Mouse (Mus musculus) G1E (cell line): Measurements from ENCODE around the gene Cdh5. TPM values are rescaled to one million over a fixed set of nuclear protein-coding genes. Genes with fewer than 3 reads are reported as not detected.

Experiments
- ATAC-seq: 2 replicates; pipeline ENCODE4 v1.8.0; 2016; ENCODE audit warnings: mild to moderate bottlenecking; ENCODE audit not compliant: insufficient number of reproducible peaks, poor library complexity, low FRiP score, severe bottlenecking; ENCODE audit errors: extremely low read depth
- DNase-seq: peaks from one replicate; pipeline ENCODE4 v3.0.0; 2012; ENCODE audit warnings: low spot score
- H3K27me3 ChIP-seq: 2 replicates; pipeline ENCODE4 v1.6.1; 2012; ENCODE audit warnings: mild to moderate bottlenecking, low read length, inconsistent platforms; ENCODE audit not compliant: insufficient read depth
- H3K36me3 ChIP-seq: replicated peaks from 2 replicates; pipeline ENCODE3; 2012; ENCODE audit warnings: mild to moderate bottlenecking, inconsistent platforms
- H3K4me1 ChIP-seq: 2 replicates; pipeline ENCODE4 v1.6.1; 2012; ENCODE audit warnings: low read depth, low read length, inconsistent platforms, mixed read lengths; ENCODE audit not compliant: insufficient read depth
- H3K4me3 ChIP-seq: 2 replicates; pipeline ENCODE4 v1.5.1; 2012; ENCODE audit warnings: low read depth, mild to moderate bottlenecking, inconsistent platforms, low read length, moderate library complexity, mixed read lengths
- H3K9me3 ChIP-seq: replicated peaks from 2 replicates; pipeline ENCODE4 v1.6.1; 2012; ENCODE audit warnings: inconsistent platforms
- CTCF ChIP-seq: IDR thresholded peaks from 2 replicates; pipeline ENCODE4 v1.5.1; 2012; ENCODE audit warnings: low read depth, low read length, inconsistent platforms, mixed read lengths
- GATA1 ChIP-seq: IDR thresholded peaks from 2 replicates; pipeline ENCODE4 v1.6.1; 2012; ENCODE audit warnings: borderline replicate concordance, low read length, inconsistent platforms, mixed read lengths
- GATA2 ChIP-seq: IDR thresholded peaks from 2 replicates; pipeline ENCODE4 v1.6.1; 2012; ENCODE audit warnings: low read depth, low read length, inconsistent platforms, borderline replicate concordance
- POLR2AphosphoS5 ChIP-seq: IDR thresholded peaks from 2 replicates; pipeline ENCODE4 v1.6.1; 2012; ENCODE audit warnings: low read depth, low read length, inconsistent platforms; ENCODE audit not compliant: insufficient replicate concordance
- TAL1 ChIP-seq: conservative IDR thresholded peaks from 2 replicates; pipeline ENCODE4 v1.6.1; 2012; ENCODE audit warnings: low read depth, low read length, inconsistent platforms, mixed read lengths
- polyA plus RNA-seq: library from polyadenylated mRNA; stranded (reverse); fragments of >175 nt; gene quantifications from 2 replicates; pipeline ENCODE4 v1.2.3, GENCODE M21; 2012
- total RNA-seq, 2 experiments: library from RNA; stranded (forward) in 1 of 2; stranded (reverse) in 1 of 2; fragments of 200-1000 nt in 1 of 2; fragments of >200 nt in 1 of 2; fragmentation: Nextera tagmentation in 1 of 2; gene quantifications; 2 replicates each; pipeline ENCODE4 v1.2.3; 2014 to 2017

Gene Cdh5
- total and polyA plus RNA-seq, 3 experiments, result 0.05 TPM; not detected in 2

DNA sequence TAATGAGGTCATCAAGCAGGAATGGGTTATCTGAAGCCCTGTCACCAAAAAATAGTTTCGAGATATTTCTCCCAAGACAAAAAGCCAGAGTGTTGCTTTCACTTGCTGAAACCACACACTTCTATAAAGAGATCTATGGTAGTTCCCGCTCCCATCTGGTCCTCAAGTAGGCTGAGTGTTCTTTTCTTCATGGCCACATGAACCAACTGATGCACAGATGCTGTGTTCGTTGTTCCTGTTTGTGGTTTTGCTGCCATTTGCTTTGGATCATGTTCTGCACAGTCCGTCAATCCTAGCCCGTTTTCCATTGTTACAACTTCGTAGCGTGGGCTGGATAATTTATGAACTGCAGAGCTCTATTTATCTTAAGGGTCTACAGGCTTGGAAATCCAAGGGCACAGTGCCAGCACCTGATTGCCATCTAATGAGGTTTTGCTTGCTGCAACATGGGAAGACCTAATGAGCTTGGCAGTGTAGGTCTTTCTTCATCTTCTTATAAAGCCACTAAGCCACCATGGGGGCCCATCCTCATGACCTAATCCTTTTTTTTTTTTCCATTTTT lies 30.1 kb downstream of the Cdh5 start:
- Histone ChIP-seq H3K36me3 (no peaks in the 10 kb centered on the region), H3K27me3 (no peaks in the 10 kb centered on the region), H3K4me3 (no peak overlapping the region), H3K4me1 (no peaks in the 10 kb centered on the region), H3K9me3 (peaks cover 33% of the 10 kb centered on the region)
- ATAC-seq (no peak), DNase-seq (no peak)
- TF ChIP-seq GATA2 (no peak), POLR2AphosphoS5 (no peak), GATA1 (no peak), TAL1 (no peak)

DNA sequence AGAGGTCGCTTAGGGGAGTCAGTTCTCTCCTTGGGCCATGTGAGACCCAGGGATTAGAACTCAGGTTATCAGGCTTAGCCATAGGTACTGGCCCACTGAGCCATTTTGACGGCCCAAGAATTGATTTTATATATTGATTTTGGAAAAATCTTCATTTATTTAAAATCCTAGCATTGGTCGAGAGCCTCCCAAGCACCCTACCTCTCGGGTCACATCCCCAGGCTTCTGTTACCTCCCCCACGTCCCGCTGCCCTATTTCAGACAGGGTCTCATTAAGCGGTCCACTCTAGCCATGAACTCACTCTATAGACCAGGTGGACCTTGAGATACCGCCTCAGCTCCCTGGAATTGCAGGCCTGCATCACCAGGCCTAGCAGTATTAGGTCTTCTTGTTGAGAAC lies 33.1 kb downstream of the Cdh5 start:
- ATAC-seq, result no peak
- peaks cover 29% of the 10 kb centered on the region for H3K9me3 ChIP-seq
- no peaks in the 10 kb centered on the region for H3K27me3 ChIP-seq
- no peak for DNase-seq
- H3K4me3 ChIP-seq, result no peak overlapping the region
- H3K4me1 ChIP-seq, result no peaks in the 10 kb centered on the region
- no peak for TF ChIP-seq TAL1
- no peak for TF ChIP-seq GATA2
- no peak for TF ChIP-seq POLR2AphosphoS5
- no peak for TF ChIP-seq GATA1
- H3K36me3 ChIP-seq, result no peaks in the 10 kb centered on the region

- TF ChIP-seq CTCF (no peak), POLR2AphosphoS5 (no peak), GATA2 (no peak), TAL1 (no peak), GATA1 (no peak)
- Histone ChIP-seq H3K36me3 (no peaks in the 10 kb centered on the region), H3K4me1 (no peaks in the 10 kb centered on the region), H3K27me3 (no peaks in the 10 kb centered on the region), H3K4me3 (no peak overlapping the region), H3K9me3 (peaks cover 20% of the 10 kb centered on the region)
- ATAC-seq, result no peak
- no peak for DNase-seq
Measured at GRCm38 (mm10) chr8:104136277-104136676, 34.9 kb downstream of the Cdh5 start.

GRCm38 (mm10) chr8:104137636-104138035 lies 36.2 kb downstream of the Cdh5 start:
- Histone ChIP-seq H3K4me3 (no peak overlapping the region), H3K4me1 (no peaks in the 10 kb centered on the region), H3K9me3 (peaks cover 29% of the 10 kb centered on the region), H3K36me3 (no peaks in the 10 kb centered on the region), H3K27me3 (no peaks in the 10 kb centered on the region)
- no peak for ATAC-seq
- no peak for DNase-seq
- no peak for TF ChIP-seq GATA2
- no peak for TF ChIP-seq TAL1
- no peak for TF ChIP-seq CTCF
- no peak for TF ChIP-seq GATA1
- no peak for TF ChIP-seq POLR2AphosphoS5

DNA sequence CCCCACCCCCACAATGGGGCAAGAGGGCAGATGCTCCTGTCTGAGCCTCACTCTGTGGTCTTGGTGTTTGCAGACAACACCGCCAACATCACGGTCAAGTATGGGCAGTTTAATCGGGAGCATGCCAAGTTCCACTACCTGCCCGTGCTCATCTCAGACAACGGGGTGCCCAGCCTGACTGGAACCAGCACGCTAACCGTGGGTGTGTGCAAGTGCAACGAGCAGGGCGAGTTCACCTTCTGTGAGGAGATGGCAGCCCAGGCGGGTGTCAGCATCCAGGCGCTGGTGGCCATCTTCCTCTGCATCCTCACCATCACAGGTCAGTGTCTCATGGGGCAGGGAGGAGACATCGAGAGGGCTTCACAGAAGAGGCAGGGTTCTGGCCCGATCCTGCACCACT lies 39.2 kb downstream of the Cdh5 start:
- no peaks in the 10 kb centered on the region for H3K4me1 ChIP-seq
- TF ChIP-seq GATA1 (no peak), GATA2 (no peak), CTCF (no peak), POLR2AphosphoS5 (no peak), TAL1 (no peak)
- no peak overlapping the region for H3K4me3 ChIP-seq
- no peaks in the 10 kb centered on the region for H3K27me3 ChIP-seq
- H3K9me3 ChIP-seq, result peaks cover 43% of the 10 kb centered on the region
- ATAC-seq (no peak), DNase-seq (no peak)
- no peaks in the 10 kb centered on the region for H3K36me3 ChIP-seq

DNA sequence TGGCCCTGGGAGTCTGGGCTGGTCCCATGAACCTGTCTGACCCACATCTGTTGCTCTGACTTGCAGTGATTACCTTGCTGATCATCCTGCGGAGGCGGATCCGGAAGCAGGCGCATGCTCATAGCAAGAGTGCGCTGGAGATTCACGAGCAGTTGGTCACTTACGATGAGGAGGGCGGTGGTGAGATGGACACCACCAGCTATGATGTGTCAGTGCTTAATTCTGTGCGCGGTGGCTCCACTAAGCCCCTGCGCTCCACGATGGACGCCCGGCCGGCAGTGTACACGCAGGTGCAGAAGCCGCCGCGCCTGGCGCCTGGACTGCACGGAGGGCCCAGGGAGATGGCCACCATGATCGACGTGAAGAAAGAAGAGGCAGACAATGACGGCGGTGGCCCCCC lies 41.0 kb downstream of the Cdh5 start:
- Histone ChIP-seq H3K4me1 (no peaks in the 10 kb centered on the region), H3K9me3 (peaks cover 34% of the 10 kb centered on the region), H3K27me3 (no peaks in the 10 kb centered on the region), H3K4me3 (no peak overlapping the region; the same call in 1 of the 2 replicates), H3K36me3 (no peaks in the 10 kb centered on the region)
- TF ChIP-seq POLR2AphosphoS5, result no peak
- TF ChIP-seq CTCF, result no peak
- no peak for TF ChIP-seq GATA2
- no peak for TF ChIP-seq GATA1
- no peak for TF ChIP-seq TAL1
- ATAC-seq (no peak), DNase-seq (no peak)

DNA sequence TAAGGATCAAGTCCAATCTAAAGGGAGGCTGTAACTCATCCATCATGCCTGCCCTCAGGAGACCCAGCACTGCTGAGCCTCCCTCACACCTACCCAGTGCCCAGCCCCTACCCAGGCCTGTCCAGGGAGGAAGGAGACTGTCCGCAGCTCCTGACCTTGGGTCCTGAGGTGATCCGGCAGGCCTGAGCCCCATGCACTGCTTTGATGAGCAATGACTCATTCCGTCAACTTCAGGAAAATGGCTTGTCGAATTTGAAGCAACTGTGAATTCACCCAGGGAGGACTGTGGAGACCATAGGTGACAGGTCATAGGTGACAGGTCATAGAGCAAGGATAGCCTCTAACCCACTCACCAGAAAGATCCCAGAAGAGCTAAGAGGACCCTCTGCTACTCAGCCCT lies 42.0 kb downstream of the Cdh5 start:
- ATAC-seq, result no peak
- TF ChIP-seq TAL1 (no peak), CTCF (no peak), GATA1 (no peak), POLR2AphosphoS5 (no peak)
- no peak overlapping the region for H3K4me3 ChIP-seq
- H3K4me1 ChIP-seq, result no peaks in the 10 kb centered on the region
- no peaks in the 10 kb centered on the region for H3K27me3 ChIP-seq
- H3K9me3 ChIP-seq, result peaks cover 33% of the 10 kb centered on the region
- no peaks in the 10 kb centered on the region for H3K36me3 ChIP-seq
- no peak for DNase-seq
